Mouse (Mus musculus): ENCODE results near the gene Rangap1.

DNA sequence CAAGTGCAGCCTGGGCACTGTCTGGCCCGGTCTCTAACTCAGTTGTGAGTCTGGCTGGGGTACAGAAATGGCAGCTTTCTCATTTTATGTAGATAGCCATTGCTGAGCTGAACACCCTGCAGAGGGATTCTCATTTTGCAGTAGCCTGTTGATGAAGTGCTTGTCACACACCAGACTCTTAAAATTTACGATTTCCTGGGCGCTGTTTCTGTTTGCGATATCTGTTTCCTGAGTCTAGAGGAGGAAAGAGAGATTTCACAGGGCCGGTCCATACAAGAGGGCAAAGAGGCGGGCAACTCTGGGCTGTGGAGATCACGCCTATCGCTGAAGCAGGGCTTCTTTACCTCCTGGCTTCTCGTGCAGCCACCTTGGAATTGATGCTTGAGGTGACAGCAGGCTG, 20.3 kb upstream of the Rangap1 start:
- TF ChIP-seq CTCF (IDR thresholded peaks at IDR 0.05) = no peak
- TF ChIP-seq POLR2A (IDR thresholded peaks at IDR 0.05; ENCODE audit: insufficient read depth, low read depth, low read length) = no peak

Measured in heart, adult 2 months (tissue).